Mouse (Mus musculus): ENCODE results near the gene Mthfs. TPM values are rescaled to one million over a fixed set of nuclear protein-coding genes. Genes with fewer than 3 reads are reported as not detected.
"Not testable (repeated sequence)": the region's sequence is repeated elsewhere in the genome, so short reads cannot be mapped to it uniquely, and the experiment has no call there.

The Mthfs gene
- polyA plus RNA-seq, 1 experiment: 6.4 TPM

- not testable (repeated sequence) for H3K79me2 ChIP-seq (ENCODE audit: control insufficient read depth, insufficient read depth); H3K4me2 ChIP-seq (ENCODE audit: low read depth); H3K27me3 ChIP-seq (ENCODE audit: control insufficient read depth, insufficient read depth, insufficient read length); H3K36me3 ChIP-seq (ENCODE audit: control insufficient read depth, insufficient read depth); H3K4me3 ChIP-seq; H3ac ChIP-seq (ENCODE audit: control insufficient read depth, insufficient read length)
These were observed 7.7 kb downstream of the Mthfs start for GRCm38 (mm10) chr9:89218174-89218573.

GRCm38 (mm10) chr9:89219668-89220067 is 9.2 kb downstream of the Mthfs start:
- H3K27me3 ChIP-seq (ENCODE audit: control insufficient read depth, insufficient read depth, insufficient read length); H3K79me2 ChIP-seq (ENCODE audit: control insufficient read depth, insufficient read depth); H3K36me3 ChIP-seq (ENCODE audit: control insufficient read depth, insufficient read depth); H3K4me3 ChIP-seq; H3ac ChIP-seq (ENCODE audit: control insufficient read depth, insufficient read length); H3K4me2 ChIP-seq (ENCODE audit: low read depth): not testable (repeated sequence)

GRCm38 (mm10) chr9:89220704-89221287 is 10.3 kb downstream of the Mthfs start:
- H3K4me3 ChIP-seq; H3K36me3 ChIP-seq (ENCODE audit: control insufficient read depth, insufficient read depth); H3K79me2 ChIP-seq (ENCODE audit: control insufficient read depth, insufficient read depth); H3K4me2 ChIP-seq (ENCODE audit: low read depth); H3K27me3 ChIP-seq (ENCODE audit: control insufficient read depth, insufficient read depth, insufficient read length); H3ac ChIP-seq (ENCODE audit: control insufficient read depth, insufficient read length): not testable (repeated sequence)

- Histone ChIP-seq H3K4me3 (no peak overlapping the region), H3ac (ENCODE audit: control insufficient read depth, insufficient read length) (no peak overlapping the region), H3K36me3 (ENCODE audit: control insufficient read depth, insufficient read depth) (no peaks in the 10 kb centered on the region), H3K4me2 (ENCODE audit: low read depth) (no peak overlapping the region), H3K27me3 (ENCODE audit: control insufficient read depth, insufficient read depth, insufficient read length) (no peaks in the 10 kb centered on the region), H3K79me2 (ENCODE audit: control insufficient read depth, insufficient read depth) (no peaks in the 10 kb centered on the region)
- TF ChIP-seq TCF12 (IDR thresholded peaks at IDR 0.05; ENCODE audit: insufficient read depth, poor library complexity, severe bottlenecking): no peak
- TF ChIP-seq CEBPB (IDR thresholded peaks at IDR 0.05; ENCODE audit: insufficient read depth, poor library complexity, severe bottlenecking): no peak
- no peak for TF ChIP-seq E2F4 (IDR thresholded peaks at IDR 0.05; ENCODE audit: insufficient read depth)
- no peak for TF ChIP-seq SRF (IDR thresholded peaks at IDR 0.05; ENCODE audit: control insufficient read depth, insufficient read length, low read depth)
- TF ChIP-seq MYOD1 (IDR thresholded peaks at IDR 0.05; ENCODE audit: control insufficient read depth in 1 of 3, insufficient read length in 2 of 3, low read depth in 2 of 3): no peak
- TF ChIP-seq POLR2A (IDR thresholded peaks at IDR 0.05; ENCODE audit: insufficient read length, low read depth): no peak
- no peak for TF ChIP-seq MAX (IDR thresholded peaks at IDR 0.05; ENCODE audit: low read depth)
- no peak for TF ChIP-seq USF1 (IDR thresholded peaks at IDR 0.05; ENCODE audit: low read depth)
- no peak for TF ChIP-seq REST (IDR thresholded peaks at IDR 0.05; ENCODE audit: insufficient read depth, insufficient read length)
- no peak for TF ChIP-seq MYOG (IDR thresholded peaks at IDR 0.05; ENCODE audit: control insufficient read depth in 1 of 3, insufficient read depth in 1 of 3, insufficient read length in 2 of 3, low read depth in 2 of 3)
- no peak for TF ChIP-seq POLR2AphosphoS2 (IDR thresholded peaks at IDR 0.05; ENCODE audit: insufficient read length, low read depth)
- TF ChIP-seq TCF3 (IDR thresholded peaks at IDR 0.05; ENCODE audit: insufficient read length, low read depth): no peak
These were observed 15.6 kb downstream of the Mthfs start for GRCm38 (mm10) chr9:89226071-89226470.

GRCm38 (mm10) chr9:89228122-89228521 is 17.6 kb downstream of the Mthfs start:
- TF ChIP-seq SRF (IDR thresholded peaks at IDR 0.05; ENCODE audit: control insufficient read depth, insufficient read length, low read depth) (no peak), REST (IDR thresholded peaks at IDR 0.05; ENCODE audit: insufficient read depth, insufficient read length) (no peak), CEBPB (IDR thresholded peaks at IDR 0.05; ENCODE audit: insufficient read depth, poor library complexity, severe bottlenecking) (no peak), POLR2A (IDR thresholded peaks at IDR 0.05; ENCODE audit: insufficient read length, low read depth) (no peak), MYOG (IDR thresholded peaks at IDR 0.05; ENCODE audit: control insufficient read depth in 1 of 3, insufficient read depth in 1 of 3, insufficient read length in 2 of 3, low read depth in 2 of 3) (no peak), TCF12 (IDR thresholded peaks at IDR 0.05; ENCODE audit: insufficient read depth, poor library complexity, severe bottlenecking) (no peak), TCF3 (IDR thresholded peaks at IDR 0.05; ENCODE audit: insufficient read length, low read depth) (no peak), MAX (IDR thresholded peaks at IDR 0.05; ENCODE audit: low read depth) (no peak), E2F4 (IDR thresholded peaks at IDR 0.05; ENCODE audit: insufficient read depth) (no peak), MYOD1 (IDR thresholded peaks at IDR 0.05; ENCODE audit: control insufficient read depth in 1 of 3, insufficient read length in 2 of 3, low read depth in 2 of 3) (no peak), POLR2AphosphoS2 (IDR thresholded peaks at IDR 0.05; ENCODE audit: insufficient read length, low read depth) (no peak), USF1 (IDR thresholded peaks at IDR 0.05; ENCODE audit: low read depth) (no peak)
- Histone ChIP-seq H3K4me2 (ENCODE audit: low read depth) (no peak overlapping the region), H3K79me2 (ENCODE audit: control insufficient read depth, insufficient read depth) (no peaks in the 10 kb centered on the region), H3K27me3 (ENCODE audit: control insufficient read depth, insufficient read depth, insufficient read length) (no peaks in the 10 kb centered on the region), H3K4me3 (no peak overlapping the region), H3K36me3 (ENCODE audit: control insufficient read depth, insufficient read depth) (no peaks in the 10 kb centered on the region), H3ac (ENCODE audit: control insufficient read depth, insufficient read length) (no peak overlapping the region)

- H3K79me2 ChIP-seq (ENCODE audit: control insufficient read depth, insufficient read depth); H3K27me3 ChIP-seq (ENCODE audit: control insufficient read depth, insufficient read depth, insufficient read length); H3K4me3 ChIP-seq; H3K4me2 ChIP-seq (ENCODE audit: low read depth); H3K36me3 ChIP-seq (ENCODE audit: control insufficient read depth, insufficient read depth); H3ac ChIP-seq (ENCODE audit: control insufficient read depth, insufficient read length): not testable (repeated sequence)
These were observed 20.5 kb downstream of the Mthfs start for GRCm38 (mm10) chr9:89230897-89231497.

GRCm38 (mm10) chr9:89237131-89237530 is 26.7 kb downstream of the Mthfs start:
- not testable (repeated sequence) for H3K4me2 ChIP-seq (ENCODE audit: low read depth); H3ac ChIP-seq (ENCODE audit: control insufficient read depth, insufficient read length); H3K27me3 ChIP-seq (ENCODE audit: control insufficient read depth, insufficient read depth, insufficient read length); H3K4me3 ChIP-seq; H3K36me3 ChIP-seq (ENCODE audit: control insufficient read depth, insufficient read depth); H3K79me2 ChIP-seq (ENCODE audit: control insufficient read depth, insufficient read depth)

- H3K79me2 ChIP-seq (ENCODE audit: control insufficient read depth, insufficient read depth); H3K4me2 ChIP-seq (ENCODE audit: low read depth); H3K4me3 ChIP-seq; H3K36me3 ChIP-seq (ENCODE audit: control insufficient read depth, insufficient read depth); H3K27me3 ChIP-seq (ENCODE audit: control insufficient read depth, insufficient read depth, insufficient read length); H3ac ChIP-seq (ENCODE audit: control insufficient read depth, insufficient read length): not testable (repeated sequence)
These were observed 28.6 kb downstream of the Mthfs start for GRCm38 (mm10) chr9:89238976-89239505.

- not testable (repeated sequence) for H3K36me3 ChIP-seq (ENCODE audit: control insufficient read depth, insufficient read depth); H3K4me3 ChIP-seq; H3K4me2 ChIP-seq (ENCODE audit: low read depth); H3ac ChIP-seq (ENCODE audit: control insufficient read depth, insufficient read length); H3K27me3 ChIP-seq (ENCODE audit: control insufficient read depth, insufficient read depth, insufficient read length); H3K79me2 ChIP-seq (ENCODE audit: control insufficient read depth, insufficient read depth)
These were observed 30.1 kb downstream of the Mthfs start for GRCm38 (mm10) chr9:89240516-89241019.
